Mouse (Mus musculus) central nervous system, embryonic 18 days (tissue): ENCODE results near the gene Olfr1356. TPM values are rescaled to one million over a fixed set of nuclear protein-coding genes. Genes with fewer than 3 reads are reported as not detected.

Experiments used
- polyA plus RNA-seq: library from polyadenylated mRNA; depleted of rRNA; stranded (reverse); fragments of >200 nt; gene quantifications from 2 replicates; pipeline ENCODE4 v1.2.3, GENCODE M21; 2012; rRNA removed

Olfr1356 gene
- polyA plus RNA-seq: not detected in 2 replicates

GRCm38 (mm10) chr10:78852066-78852465, at the start of gene Olfr1356:
Gene Olfr1356, minus strand, starts transcription at chr10:78852166.

GRCm38 (mm10) chr10:78875240-78875639, 23.3 kb upstream of the Olfr1356 start, which contains the start of gene Olfr1355:
Gene Olfr1355, plus strand, starts transcription at chr10:78875540.

Other genes with a start within 250 kb of the Olfr1356 start
- not detected in 2 replicates for gene Olfr1357, start 234.1 kb downstream of the Olfr1356 start, polyA plus RNA-seq
- gene Casp14, start 133.9 kb downstream of the Olfr1356 start, polyA plus RNA-seq: not detected in 2 replicates
- 0.04 and 0.05 TPM in 2 replicates for gene Ccdc105, start 99.1 kb downstream of the Olfr1356 start, polyA plus RNA-seq
- gene Slc1a6, start 71.7 kb downstream of the Olfr1356 start, polyA plus RNA-seq: 28.6 and 31.3 TPM in 2 replicates
- gene Olfr1355, start 23.4 kb upstream of the Olfr1356 start, polyA plus RNA-seq: not detected in 2 replicates
- gene Olfr1354, start 61.0 kb upstream of the Olfr1356 start, polyA plus RNA-seq: not detected in 2 replicates
- not detected in 2 replicates for gene Olfr8, start 98.5 kb upstream of the Olfr1356 start, polyA plus RNA-seq
- not detected in 2 replicates for gene Olfr1353, start 111.1 kb upstream of the Olfr1356 start, polyA plus RNA-seq
- not detected in 2 replicates for gene Olfr1352, start 128.9 kb upstream of the Olfr1356 start, polyA plus RNA-seq
- not detected in 2 replicates for gene Olfr1351, start 160.3 kb upstream of the Olfr1356 start, polyA plus RNA-seq
- gene Olfr57, start 176.6 kb upstream of the Olfr1356 start, polyA plus RNA-seq: not detected in 2 replicates
- 26.8 and 29.3 TPM in 2 replicates for gene 2610008E11Rik, start 245.4 kb upstream of the Olfr1356 start, polyA plus RNA-seq